Mouse (Mus musculus): ENCODE data around the gene Ascc1. TPM values are rescaled to one million over a fixed set of nuclear protein-coding genes. Genes with fewer than 3 reads are reported as not detected.

The Ascc1 gene
- polyA plus RNA-seq, 1 experiment from 2014 or later: 47.4 TPM

DNA sequence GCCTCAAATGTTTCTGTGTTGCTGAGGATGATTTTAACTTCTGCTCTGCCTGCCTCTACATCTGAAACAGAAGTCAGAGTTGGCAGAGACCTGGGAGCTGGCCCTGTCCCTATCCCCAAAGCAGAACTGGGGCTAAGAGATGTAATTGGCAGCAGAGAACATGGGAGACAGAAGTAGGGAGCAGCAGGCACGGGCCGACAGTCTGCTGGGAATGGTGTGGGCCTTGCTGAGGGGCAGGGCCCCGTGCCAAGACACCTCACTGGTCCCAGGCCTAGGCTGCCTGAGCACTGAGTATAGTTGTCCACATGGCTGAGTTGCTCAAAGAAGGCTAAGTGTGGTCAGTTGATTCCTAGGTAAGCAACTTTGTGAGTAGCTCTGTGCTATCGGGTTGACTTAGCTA lies 81.5 kb downstream of the Ascc1 start:
- no peak overlapping the region for H3K4me3 ChIP-seq (ENCODE audit: low read length)
- H3K27ac ChIP-seq (ENCODE audit: low read depth, low read length): no peak overlapping the region
- no peak overlapping the region for H3K9ac ChIP-seq (ENCODE audit: low read depth, low read length)
- peaks cover 22% of the 10 kb centered on the region for H3K4me1 ChIP-seq (ENCODE audit: control insufficient read depth, insufficient read depth, low read length)
- H3K4me2 ChIP-seq (replicated peaks; ENCODE audit: low read depth, low read length): no peak overlapping the region
- no peaks in the 10 kb centered on the region for H3K9me3 ChIP-seq (ENCODE audit: control insufficient read depth, low read length)
- WGBS: 83% methylated on average over 4 of the region's 4 CpGs
- no peaks in the 10 kb centered on the region for H3K27me3 ChIP-seq (ENCODE audit: control insufficient read depth, insufficient read depth, low read length)
- no peak for ATAC-seq (ENCODE audit: low FRiP score, low TSS enrichment)
- H3K36me3 ChIP-seq (ENCODE audit: control insufficient read depth, insufficient read depth, low read length): no peaks in the 10 kb centered on the region

DNA sequence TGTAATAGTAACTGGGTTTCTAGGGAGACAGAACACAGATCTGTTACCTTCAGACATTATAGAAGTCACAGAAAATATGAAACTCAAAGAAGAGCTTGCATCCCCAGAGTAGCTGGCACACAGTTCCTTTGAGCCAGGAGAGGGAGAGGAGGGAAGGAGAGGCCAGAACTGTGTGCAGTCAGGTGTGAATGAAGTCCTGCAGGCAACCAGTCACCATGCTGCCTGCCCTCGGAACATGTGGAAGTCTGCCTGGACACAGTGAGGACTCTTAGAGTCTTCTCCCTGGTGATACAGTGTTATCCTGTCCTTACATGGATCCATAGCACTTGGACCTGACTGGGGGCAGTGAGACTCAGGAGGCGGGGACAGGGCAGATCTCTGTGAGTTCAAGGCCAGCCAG lies 89.7 kb downstream of the Ascc1 start:
- Histone ChIP-seq H3K9ac (ENCODE audit: low read depth, low read length) (no peak overlapping the region), H3K27me3 (ENCODE audit: control insufficient read depth, insufficient read depth, low read length) (no peaks in the 10 kb centered on the region), H3K4me2 (replicated peaks; ENCODE audit: low read depth, low read length) (no peak overlapping the region), H3K4me3 (ENCODE audit: low read length) (no peak overlapping the region), H3K4me1 (ENCODE audit: control insufficient read depth, insufficient read depth, low read length) (peaks cover 27% of the 10 kb centered on the region; the same call in 1 of the 2 replicates), H3K9me3 (ENCODE audit: control insufficient read depth, low read length) (no peaks in the 10 kb centered on the region), H3K36me3 (ENCODE audit: control insufficient read depth, insufficient read depth, low read length) (no peaks in the 10 kb centered on the region), H3K27ac (ENCODE audit: low read depth, low read length) (no peak overlapping the region)
- no peak for ATAC-seq (ENCODE audit: low FRiP score, low TSS enrichment)
- 51% methylated on average over 2 of the region's 2 CpGs for WGBS

DNA sequence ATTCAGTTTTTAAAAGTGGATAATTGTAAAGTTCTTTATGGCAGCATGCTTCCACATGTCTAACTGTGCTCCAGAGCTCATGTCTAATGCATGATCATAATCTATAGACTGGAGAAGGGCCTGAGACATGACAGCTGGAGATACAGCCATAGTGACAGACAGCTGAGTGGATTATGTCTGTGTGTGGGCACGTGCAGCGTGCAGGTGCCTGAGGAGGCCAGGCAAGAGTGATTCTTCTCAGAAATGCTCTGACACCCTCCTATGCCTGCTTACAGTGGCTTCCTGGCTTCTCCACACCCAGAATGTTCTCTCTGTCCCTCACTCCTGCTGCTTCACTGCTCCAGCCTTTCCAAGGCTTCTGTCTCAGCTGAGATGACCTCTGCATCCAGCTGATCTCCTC lies 91.1 kb downstream of the Ascc1 start:
- Histone ChIP-seq H3K36me3 (ENCODE audit: control insufficient read depth, insufficient read depth, low read length) (no peaks in the 10 kb centered on the region), H3K4me1 (ENCODE audit: control insufficient read depth, insufficient read depth, low read length) (peaks cover 35% of the 10 kb centered on the region), H3K27me3 (ENCODE audit: control insufficient read depth, insufficient read depth, low read length) (no peaks in the 10 kb centered on the region), H3K27ac (ENCODE audit: low read depth, low read length) (no peak overlapping the region), H3K4me2 (replicated peaks; ENCODE audit: low read depth, low read length) (no peak overlapping the region), H3K4me3 (ENCODE audit: low read length) (no peak overlapping the region), H3K9me3 (ENCODE audit: control insufficient read depth, low read length) (no peaks in the 10 kb centered on the region), H3K9ac (ENCODE audit: low read depth, low read length) (no peak overlapping the region)
- no peak for ATAC-seq (ENCODE audit: low FRiP score, low TSS enrichment)
- 74% methylated on average over 2 of the region's 2 CpGs for WGBS

DNA sequence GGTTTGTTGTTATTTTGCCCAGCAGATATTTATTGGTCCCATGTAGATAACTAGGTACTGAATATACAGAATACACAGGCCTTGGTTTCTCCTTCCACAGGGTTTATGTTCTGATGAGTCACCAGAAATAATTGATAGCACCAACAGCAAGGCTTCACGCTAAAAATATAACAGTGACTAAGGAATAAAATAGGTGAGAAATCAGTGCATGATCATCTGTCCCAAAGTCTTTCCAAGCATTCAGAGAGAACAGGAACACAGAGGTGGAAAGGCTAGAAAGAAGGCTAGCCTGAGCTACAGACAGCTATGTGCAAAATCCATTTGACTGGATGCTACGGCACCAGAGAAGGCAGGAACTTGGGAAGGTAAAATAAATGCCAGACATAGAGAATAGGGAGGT lies 93.0 kb downstream of the Ascc1 start:
- no peak overlapping the region for H3K9ac ChIP-seq (ENCODE audit: low read depth, low read length)
- 0 out of 2 replicates have a peak, but pooled peaks cover 3% of the 10 kb centered on the region for H3K36me3 ChIP-seq (ENCODE audit: control insufficient read depth, insufficient read depth, low read length)
- no peak overlapping the region for H3K4me3 ChIP-seq (ENCODE audit: low read length)
- peak overlapping the region; percentile 55; the same call in 1 of the 2 replicates for H3K27ac ChIP-seq (ENCODE audit: low read depth, low read length)
- no peaks in the 10 kb centered on the region for H3K9me3 ChIP-seq (ENCODE audit: control insufficient read depth, low read length)
- H3K27me3 ChIP-seq (ENCODE audit: control insufficient read depth, insufficient read depth, low read length): no peaks in the 10 kb centered on the region
- H3K4me2 ChIP-seq (replicated peaks; ENCODE audit: low read depth, low read length): no peak overlapping the region
- ATAC-seq (ENCODE audit: low FRiP score, low TSS enrichment): no peak
- peaks cover 35% of the 10 kb centered on the region for H3K4me1 ChIP-seq (ENCODE audit: control insufficient read depth, insufficient read depth, low read length)
- WGBS: 73% methylated on average over 2 of the region's 2 CpGs

DNA sequence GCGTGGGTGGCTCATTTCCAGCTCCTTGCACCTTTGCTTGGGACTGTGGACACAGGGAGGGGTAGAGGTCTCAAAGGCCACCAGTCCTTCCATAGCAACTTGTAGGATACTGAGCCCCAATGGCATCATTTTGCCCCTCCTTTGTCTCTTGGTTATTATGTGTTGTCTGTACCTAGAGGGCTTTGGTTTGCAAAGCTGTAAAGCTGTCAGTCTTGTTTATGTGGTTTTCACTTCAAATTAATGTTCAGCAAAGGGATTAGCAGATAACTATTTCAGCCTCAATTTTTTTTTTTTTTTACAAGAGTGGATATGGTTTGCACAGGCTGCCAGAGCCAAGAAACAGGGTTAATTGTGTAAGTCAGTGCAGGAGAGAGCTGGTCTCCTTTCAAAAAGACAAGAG lies 93.7 kb downstream of the Ascc1 start:
- WGBS: 18% methylated on average over 1 of the region's 1 CpGs
- H3K4me2 ChIP-seq (replicated peaks; ENCODE audit: low read depth, low read length): no peak overlapping the region
- 0 out of 2 replicates have a peak, but pooled peaks cover 3% of the 10 kb centered on the region for H3K36me3 ChIP-seq (ENCODE audit: control insufficient read depth, insufficient read depth, low read length)
- no peak overlapping the region for H3K9ac ChIP-seq (ENCODE audit: low read depth, low read length)
- H3K9me3 ChIP-seq (ENCODE audit: control insufficient read depth, low read length): no peaks in the 10 kb centered on the region
- H3K4me1 ChIP-seq (ENCODE audit: control insufficient read depth, insufficient read depth, low read length): peaks cover 32% of the 10 kb centered on the region
- peak overlapping the region; percentile 77; the same call in 1 of the 2 replicates for H3K27ac ChIP-seq (ENCODE audit: low read depth, low read length)
- no peak overlapping the region for H3K4me3 ChIP-seq (ENCODE audit: low read length)
- peak; percentile 53; the same call in 1 of the 2 replicates for ATAC-seq (ENCODE audit: low FRiP score, low TSS enrichment)
- H3K27me3 ChIP-seq (ENCODE audit: control insufficient read depth, insufficient read depth, low read length): no peaks in the 10 kb centered on the region

DNA sequence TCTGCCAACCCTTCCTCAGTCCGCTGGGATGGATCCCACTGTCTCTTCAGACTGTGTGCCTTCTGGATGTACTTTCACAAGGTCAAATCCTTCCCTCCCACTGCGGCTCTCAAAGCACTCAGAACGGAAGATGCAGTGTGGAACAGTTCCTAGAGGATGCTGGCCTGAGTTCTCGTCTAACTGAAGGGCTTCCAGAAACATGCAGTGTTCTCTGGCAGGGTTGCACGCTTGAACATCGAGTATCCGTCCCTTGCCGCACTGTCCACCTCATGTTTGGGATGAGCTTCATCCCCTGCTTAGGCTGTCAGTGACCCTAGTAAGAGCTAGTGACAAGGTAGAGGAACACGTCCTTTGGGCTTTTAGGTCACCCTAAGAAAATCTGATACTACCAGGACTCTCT lies 94.5 kb downstream of the Ascc1 start:
- H3K4me3 ChIP-seq (ENCODE audit: low read length): no peak overlapping the region
- H3K27me3 ChIP-seq (ENCODE audit: control insufficient read depth, insufficient read depth, low read length): no peaks in the 10 kb centered on the region
- no peak overlapping the region for H3K4me2 ChIP-seq (replicated peaks; ENCODE audit: low read depth, low read length)
- 0 out of 2 replicates have a peak, but pooled peaks cover 3% of the 10 kb centered on the region for H3K36me3 ChIP-seq (ENCODE audit: control insufficient read depth, insufficient read depth, low read length)
- H3K27ac ChIP-seq (ENCODE audit: low read depth, low read length): peak overlapping the region; percentile 77; the same call in 1 of the 2 replicates
- ATAC-seq (ENCODE audit: low FRiP score, low TSS enrichment): no peak
- no peaks in the 10 kb centered on the region for H3K9me3 ChIP-seq (ENCODE audit: control insufficient read depth, low read length)
- 74% methylated on average over 9 of the region's 9 CpGs for WGBS
- H3K9ac ChIP-seq (ENCODE audit: low read depth, low read length): no peak overlapping the region
- peaks cover 28% of the 10 kb centered on the region for H3K4me1 ChIP-seq (ENCODE audit: control insufficient read depth, insufficient read depth, low read length)

DNA sequence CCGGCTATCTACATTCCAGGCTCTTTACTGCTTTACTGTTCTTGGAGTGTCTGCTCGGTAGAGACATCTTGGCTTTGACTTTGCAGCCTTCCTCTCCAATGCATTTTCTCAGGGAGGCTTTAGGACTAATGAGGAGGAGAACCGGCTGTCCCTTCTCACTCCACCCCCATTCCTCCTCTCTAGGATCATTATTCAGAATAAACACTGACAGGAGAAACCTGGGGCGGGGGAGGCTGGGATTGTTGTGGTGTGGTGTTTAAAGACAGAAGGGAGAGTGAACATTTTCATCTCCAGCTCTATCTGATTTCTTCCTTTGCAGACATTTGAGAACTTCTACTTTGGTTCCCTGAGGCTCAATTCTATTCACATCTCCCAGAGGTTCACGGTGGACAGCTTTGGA lies 95.2 kb downstream of the Ascc1 start:
- H3K4me3 ChIP-seq (ENCODE audit: low read length): no peak overlapping the region
- peaks cover 25% of the 10 kb centered on the region for H3K4me1 ChIP-seq (ENCODE audit: control insufficient read depth, insufficient read depth, low read length)
- WGBS: 38% methylated on average over 5 of the region's 5 CpGs
- H3K27me3 ChIP-seq (ENCODE audit: control insufficient read depth, insufficient read depth, low read length): no peaks in the 10 kb centered on the region
- H3K27ac ChIP-seq (ENCODE audit: low read depth, low read length): peak overlapping the region; percentile 77; the same call in 1 of the 2 replicates
- H3K4me2 ChIP-seq (replicated peaks; ENCODE audit: low read depth, low read length): no peak overlapping the region
- no peaks in the 10 kb centered on the region for H3K9me3 ChIP-seq (ENCODE audit: control insufficient read depth, low read length)
- H3K36me3 ChIP-seq (ENCODE audit: control insufficient read depth, insufficient read depth, low read length): 0 out of 2 replicates have a peak, but pooled peaks cover 3% of the 10 kb centered on the region
- no peak overlapping the region for H3K9ac ChIP-seq (ENCODE audit: low read depth, low read length)
- ATAC-seq (ENCODE audit: low FRiP score, low TSS enrichment): 0 out of 2 replicates have a peak, but pooled peaks have one; percentile 29

DNA sequence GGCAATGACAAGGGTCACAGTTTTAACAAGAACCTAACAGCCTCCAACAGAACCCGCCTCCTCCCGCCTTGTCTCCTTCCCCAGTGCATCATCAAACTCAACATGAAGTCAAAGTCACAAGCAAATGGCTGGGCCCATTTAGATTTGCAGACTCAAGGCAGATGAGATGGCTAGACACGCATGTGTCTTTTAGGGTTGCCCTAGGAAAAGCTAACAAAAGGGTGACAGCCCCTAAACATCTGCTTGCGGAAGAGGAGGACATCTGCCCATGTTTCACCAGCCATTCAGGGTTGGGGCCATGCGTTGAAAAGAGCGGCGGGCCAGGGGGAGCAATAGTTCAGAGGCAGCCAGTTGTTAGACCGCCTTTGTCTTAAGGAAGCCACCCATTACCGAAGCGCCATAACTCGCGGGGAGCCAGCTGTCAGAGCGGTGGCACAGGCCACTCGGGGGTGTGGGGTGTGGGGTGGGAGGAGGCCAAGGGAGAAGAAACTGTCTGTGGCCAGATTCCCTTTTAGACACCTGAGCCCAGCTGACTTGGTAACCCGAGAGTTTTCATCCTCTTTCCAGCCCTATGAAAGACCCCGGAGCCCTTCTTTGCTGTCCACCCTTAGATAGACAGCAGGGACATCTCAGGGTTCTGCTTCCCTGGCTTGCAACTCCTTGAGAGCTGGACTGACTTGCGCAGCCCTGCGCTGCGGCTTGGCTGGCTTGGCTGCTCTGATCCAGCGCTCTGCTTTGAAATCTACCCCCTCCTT lies 103.0 kb downstream of the Ascc1 start:
- peak overlapping the region; percentile 96 for H3K4me2 ChIP-seq (replicated peaks; ENCODE audit: low read depth, low read length)
- no peaks in the 10 kb centered on the region for H3K36me3 ChIP-seq (ENCODE audit: control insufficient read depth, insufficient read depth, low read length)
- peak overlapping the region; percentile 69; the same call in 1 of the 2 replicates for H3K4me3 ChIP-seq (ENCODE audit: low read length)
- peak; percentile 85 for ATAC-seq (ENCODE audit: low FRiP score, low TSS enrichment)
- H3K4me1 ChIP-seq (ENCODE audit: control insufficient read depth, insufficient read depth, low read length): peaks cover 9% of the 10 kb centered on the region; the same call in 1 of the 2 replicates
- WGBS: 12% methylated on average over 20 of the region's 20 CpGs
- peak overlapping the region; percentile 91 for H3K27ac ChIP-seq (ENCODE audit: low read depth, low read length)
- peak overlapping the region; percentile 23; the same call in 1 of the 2 replicates for H3K9ac ChIP-seq (ENCODE audit: low read depth, low read length)
- H3K27me3 ChIP-seq (ENCODE audit: control insufficient read depth, insufficient read depth, low read length): peaks cover 21% of the 10 kb centered on the region
- H3K9me3 ChIP-seq (ENCODE audit: control insufficient read depth, low read length): no peaks in the 10 kb centered on the region

DNA sequence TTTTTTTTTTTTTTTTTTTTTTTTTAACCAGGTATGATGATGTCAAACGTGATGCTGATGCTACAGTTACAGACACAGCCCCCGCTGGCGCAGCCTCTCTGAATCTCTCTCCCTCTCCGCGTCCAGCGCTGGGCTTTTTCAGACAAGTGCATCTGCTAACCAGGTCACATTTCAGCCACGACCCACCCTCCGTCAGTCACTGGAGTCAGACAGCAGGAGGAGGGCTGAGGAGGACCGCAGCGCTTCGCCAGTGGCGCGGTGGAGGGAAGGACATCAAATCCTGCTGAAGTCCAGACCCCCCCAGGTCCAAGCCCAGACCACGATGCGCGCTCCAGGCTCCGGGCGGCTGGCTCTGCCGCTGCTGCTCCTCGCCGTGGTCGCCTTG lies 103.5 kb downstream of the Ascc1 start, which contains the start of gene Spock2:
TSS of gene Spock2 (plus strand) at position 74 of the 385 bp plus-strand sequence.
- Histone ChIP-seq H3K36me3 (ENCODE audit: control insufficient read depth, insufficient read depth, low read length) (no peaks in the 10 kb centered on the region), H3K4me2 (replicated peaks; ENCODE audit: low read depth, low read length) (peak within 1 kb of the TSS; percentile 96), H3K9ac (ENCODE audit: low read depth, low read length) (peak within 1 kb of the TSS; percentile 77), H3K27ac (ENCODE audit: low read depth, low read length) (peak within 1 kb of the TSS; percentile 91), H3K9me3 (ENCODE audit: control insufficient read depth, low read length) (no peaks in the 10 kb centered on the region), H3K4me1 (ENCODE audit: control insufficient read depth, insufficient read depth, low read length) (peaks cover 9% of the 10 kb centered on the region; the same call in 1 of the 2 replicates), H3K27me3 (ENCODE audit: control insufficient read depth, insufficient read depth, low read length) (peaks cover 21% of the 10 kb centered on the region), H3K4me3 (ENCODE audit: low read length) (peak within 1 kb of the TSS; percentile 69)
- WGBS: 0% methylated on average over 22 of the region's 22 CpGs
- ATAC-seq (ENCODE audit: low FRiP score, low TSS enrichment): peak; percentile 63

Data from kidney, embryonic 14.5 days (tissue).